Mouse (Mus musculus) embryo, embryonic 11 days (tissue): ENCODE measurements around the gene Cd1d1.
"Not testable (repeated sequence)": the region's sequence is repeated elsewhere in the genome, so short reads cannot be mapped to it uniquely, and the experiment has no call there.

ENCODE experiments used
- DNase-seq: peaks from one replicate; pipeline ENCODE4 v3.0.0-alpha.2; 2015

The Cd1d1 gene

DNA sequence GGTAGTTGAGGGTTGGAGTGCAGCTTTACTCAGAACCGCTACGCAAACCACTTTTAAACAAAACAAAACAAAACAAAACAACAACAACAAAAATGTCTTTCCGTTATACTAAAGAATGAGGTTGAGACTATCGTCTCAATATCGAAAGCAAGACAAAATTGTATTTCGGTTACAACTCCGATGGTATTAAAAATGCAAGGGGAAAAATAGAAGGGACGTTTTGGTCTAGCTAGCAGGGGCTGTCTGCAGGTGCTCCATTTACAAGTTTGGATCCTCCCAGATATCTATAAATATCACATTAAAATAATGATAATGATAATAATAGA, at the start of gene Cd1d1:
Cd1d1 (minus strand) TSS at position 27 of the 326 bp plus-strand sequence.
- DNase-seq = no peak

DNA sequence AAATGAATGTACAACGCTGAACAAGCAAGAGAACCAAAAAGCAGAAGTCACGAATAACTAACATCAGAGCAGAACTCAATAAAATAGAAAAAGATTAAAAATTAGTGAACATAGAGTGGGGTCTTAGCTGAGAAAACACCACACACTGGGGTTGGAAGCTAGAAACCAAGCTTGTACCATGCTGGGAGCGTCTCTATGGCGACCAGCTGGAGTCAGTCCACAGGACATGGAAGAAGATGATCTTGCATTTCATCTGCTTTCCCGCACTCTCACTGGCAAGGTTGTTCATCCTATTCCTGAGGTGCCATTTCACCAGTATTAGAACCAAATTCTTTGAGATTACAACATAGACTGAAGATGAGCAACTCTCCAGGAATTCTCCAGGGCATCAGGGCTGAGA, 48.6 kb upstream of the Cd1d1 start:
- no peak for DNase-seq

DNA sequence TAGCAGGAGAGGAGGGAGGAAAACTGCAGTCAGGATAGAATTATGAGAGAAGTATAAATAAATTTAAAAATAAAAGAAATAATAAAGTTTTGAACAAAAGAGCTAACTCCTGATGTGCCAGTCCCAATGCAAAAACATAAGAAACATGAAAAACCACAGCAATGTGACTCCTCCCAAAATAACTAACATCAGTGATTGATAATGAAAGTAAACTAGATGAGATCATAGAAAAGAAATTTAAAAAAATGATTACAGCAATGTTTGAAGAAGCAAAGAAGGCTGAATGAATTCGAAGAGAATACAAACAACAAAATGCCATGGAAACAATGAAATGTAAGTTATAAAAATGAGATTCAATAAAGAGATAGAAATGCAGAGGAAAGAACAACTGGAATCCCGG, 42.5 kb upstream of the Cd1d1 start:
- DNase-seq = no peak

DNA sequence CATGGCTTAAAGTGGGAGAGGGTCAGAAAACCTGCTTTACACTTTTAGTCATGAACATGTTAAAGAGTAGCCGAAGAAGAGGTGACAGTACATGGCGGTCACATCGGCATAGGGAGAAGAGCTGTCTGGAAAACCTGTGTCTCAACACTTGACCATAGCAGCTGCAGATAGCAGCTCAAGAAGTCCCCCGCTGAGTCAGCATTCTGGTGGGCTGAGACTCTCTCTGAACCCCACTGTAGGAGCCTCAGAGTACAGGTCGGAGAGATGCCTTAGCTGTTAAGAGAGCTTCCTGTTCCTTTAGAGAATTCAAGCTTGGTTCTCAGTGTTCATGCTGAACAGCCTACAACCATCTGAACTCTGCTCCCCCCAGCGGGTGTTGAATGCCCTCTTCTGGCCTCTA, 39.3 kb upstream of the Cd1d1 start:
- no peak for DNase-seq

DNA sequence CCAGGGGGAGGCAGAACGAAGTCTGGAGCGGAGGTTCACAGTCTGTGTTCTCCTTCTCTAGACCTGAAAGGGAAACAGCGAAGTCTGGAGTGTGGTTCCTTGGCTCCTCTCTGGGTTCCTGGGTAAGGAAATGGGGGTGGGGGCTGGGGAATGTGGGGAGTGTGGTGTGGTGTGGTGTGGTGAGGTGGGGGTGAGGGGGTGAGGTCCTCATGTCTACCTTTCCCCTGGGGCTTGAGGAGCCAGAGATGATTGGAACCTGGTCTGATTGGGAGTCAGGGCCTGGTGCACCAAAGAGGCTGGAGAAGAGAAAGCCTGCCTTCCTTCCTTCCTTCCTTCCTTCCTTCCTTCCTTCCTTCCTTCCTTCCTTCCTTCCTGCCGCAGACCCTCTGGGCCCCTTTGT, 34.8 kb upstream of the Cd1d1 start:
- no peak for DNase-seq

DNA sequence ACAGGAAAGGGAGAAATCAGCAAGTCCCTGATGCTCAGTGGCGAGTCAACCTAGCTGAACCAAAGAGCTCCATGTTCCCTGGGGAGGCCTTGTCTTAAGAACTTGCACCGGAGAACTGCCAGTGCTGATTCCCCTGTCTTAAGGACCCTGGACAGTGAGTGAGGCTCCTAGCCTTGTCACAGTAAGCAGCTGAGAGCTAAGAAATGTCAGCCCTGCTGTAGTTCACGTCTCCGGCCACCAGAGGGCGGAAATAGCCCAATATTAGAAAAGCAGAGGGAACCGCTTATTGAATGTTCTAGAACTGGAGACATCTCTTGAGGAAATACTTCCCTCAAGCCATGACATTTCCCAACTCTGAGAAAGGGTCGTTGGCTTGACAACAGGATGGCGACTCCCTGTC, 34.1 kb upstream of the Cd1d1 start:
- peak; percentile 78 for DNase-seq

DNA sequence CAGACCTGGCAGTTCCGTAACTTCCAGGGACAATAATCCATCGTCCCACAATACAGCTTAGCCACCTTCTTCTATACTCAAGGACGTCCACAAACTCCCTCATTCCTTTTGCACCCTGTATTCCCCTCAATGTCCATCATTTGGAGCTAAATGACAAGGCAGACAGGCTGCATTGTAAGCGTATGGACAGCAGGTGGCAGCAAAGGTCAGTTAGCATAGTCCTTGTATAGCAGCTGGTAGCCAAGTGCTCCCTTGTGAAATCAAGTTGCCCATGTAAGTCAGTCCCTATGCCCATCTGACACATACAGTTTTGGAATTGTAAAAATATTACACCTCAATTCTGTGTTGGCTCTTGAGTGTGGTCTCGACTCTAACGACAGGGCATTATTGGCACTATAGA, 31.6 kb upstream of the Cd1d1 start:
- DNase-seq = peak; percentile 78

DNA sequence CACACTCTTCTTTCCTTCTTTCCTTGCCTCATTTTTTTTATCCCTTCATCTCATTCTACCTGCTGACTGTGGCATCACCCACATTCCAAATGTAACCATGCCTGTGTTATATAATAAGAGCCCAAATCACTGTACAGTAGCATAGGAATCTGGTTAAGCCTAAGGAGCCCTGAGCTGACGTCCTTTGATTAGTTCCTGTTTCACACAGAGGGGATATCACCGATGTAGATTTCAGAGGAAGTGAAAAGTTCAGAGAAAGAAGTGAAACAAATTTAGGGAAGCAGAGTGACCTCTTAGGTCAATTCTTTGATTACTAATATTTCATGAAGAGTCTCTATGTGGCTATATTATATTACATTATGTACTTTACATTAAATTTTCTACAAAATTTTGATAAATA, 18.5 kb upstream of the Cd1d1 start:
- no peak for DNase-seq

DNA sequence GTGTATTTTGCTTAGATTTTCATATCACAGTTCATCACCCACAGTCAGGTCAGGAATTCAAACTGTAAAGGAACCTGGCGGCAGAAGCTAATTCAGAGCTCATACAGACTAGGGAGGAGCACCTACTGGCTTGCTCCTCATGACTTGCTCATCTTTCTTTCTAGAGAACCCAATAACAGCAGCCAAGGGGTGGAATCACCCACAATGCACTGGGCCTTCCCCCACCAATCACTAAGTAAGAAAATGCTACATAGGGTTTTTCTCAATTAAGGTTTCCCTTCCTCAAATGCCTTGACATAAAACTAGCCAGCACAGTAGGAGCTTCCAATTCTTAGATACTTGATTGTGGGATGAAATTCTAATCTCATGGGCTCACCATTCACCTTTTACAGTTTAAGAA, 17.8 kb upstream of the Cd1d1 start:
- DNase-seq = no peak

DNA sequence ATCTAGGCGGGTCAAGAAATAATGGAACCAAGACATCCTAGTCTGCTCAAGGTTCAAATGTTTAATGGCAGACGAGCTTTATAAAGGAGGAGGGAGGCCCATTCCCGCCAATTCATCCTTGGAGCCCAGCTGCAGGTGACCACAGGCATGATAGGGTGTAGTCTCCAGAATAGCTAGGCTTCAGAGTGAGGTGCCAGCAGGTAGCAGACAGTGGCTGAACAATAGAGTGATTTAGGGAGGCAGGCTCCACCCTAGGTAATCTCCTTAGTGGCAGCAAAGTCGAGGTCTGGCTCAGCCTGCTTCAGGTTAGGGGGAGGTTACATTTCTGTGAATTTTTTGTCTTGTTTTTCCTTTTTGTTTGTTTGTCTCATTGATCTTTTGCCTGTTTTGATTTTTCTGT, 16.7 kb upstream of the Cd1d1 start:
- DNase-seq = no peak

DNA sequence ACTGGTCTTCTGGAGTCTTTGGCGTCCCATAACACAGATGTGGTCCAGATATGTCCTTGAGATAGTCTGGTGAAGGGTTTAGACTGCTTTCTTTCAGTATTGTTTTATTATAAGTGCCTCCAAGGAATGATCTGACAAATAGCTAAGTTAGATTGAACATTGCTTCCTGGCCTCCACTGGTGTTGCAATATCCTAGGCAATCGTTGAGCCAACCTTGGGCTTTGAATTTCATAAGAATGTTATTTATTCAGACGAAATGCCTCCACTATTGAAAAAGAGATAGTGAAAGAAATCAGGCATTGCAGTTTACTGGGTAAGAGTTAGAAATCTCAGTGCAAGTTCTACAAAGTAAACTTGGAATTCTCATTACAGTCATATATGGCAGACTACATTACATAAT, 13.2 kb upstream of the Cd1d1 start:
- not testable (repeated sequence) for DNase-seq

DNA sequence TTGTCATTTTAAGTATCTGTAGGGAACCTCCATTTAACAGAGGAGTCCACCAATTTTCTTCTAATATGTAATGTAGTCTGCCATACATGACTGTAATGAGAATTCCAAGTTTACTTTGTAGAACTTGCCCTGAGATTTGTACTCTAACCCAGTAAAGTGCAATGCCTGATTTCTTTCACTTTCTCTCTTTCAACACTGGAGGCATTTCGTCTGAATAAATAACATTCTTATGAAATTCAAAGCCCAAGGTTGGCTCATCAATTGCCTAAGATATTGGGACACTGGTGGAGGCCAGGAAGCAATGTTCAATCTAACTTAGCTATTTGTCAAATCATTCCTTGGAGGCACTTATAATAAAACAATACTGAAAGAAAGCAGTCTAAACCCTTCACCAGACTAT, 9.0 kb upstream of the Cd1d1 start:
- not testable (repeated sequence) for DNase-seq

DNA sequence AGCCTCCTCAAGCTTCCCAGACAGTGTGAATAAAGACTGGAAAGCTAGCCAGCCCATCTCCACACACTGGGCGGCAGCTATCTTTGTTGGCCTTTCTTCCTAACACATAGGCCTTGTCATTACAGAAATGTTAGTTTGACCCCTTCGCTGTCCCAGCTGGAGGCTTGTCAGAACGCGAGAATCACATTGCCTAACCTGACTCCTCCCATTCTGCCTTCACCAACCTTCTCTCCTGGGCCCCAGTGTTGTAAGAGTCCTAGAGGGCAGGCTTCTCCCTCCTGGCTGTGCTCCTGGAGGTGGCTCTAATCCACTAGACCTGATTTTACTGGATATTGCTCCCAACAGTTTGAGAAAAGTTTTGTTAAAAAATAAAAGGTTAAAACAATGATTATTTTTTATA, 1.4 kb upstream of the Cd1d1 start:
- peak; percentile 30 for DNase-seq

DNA sequence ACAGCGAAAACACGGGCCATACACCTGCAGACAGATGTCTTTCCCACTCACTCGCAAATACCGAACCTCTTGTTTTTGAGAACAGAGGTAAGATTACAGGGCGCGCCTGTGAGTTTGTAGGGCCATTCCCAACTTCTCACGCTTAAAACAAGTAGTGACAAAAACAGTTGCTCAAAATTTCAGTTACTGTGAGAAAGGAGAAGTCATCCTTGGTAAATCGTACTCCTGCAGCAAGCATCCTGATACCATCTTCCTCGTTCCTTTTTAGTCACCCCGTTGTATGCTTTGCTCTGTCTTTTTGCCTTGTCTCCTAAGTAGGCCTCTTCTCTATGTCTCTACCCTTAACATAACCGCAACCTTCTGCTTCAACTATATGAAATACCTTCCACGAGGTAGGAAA, 810 bp upstream of the Cd1d1 start:
- no peak for DNase-seq

DNA sequence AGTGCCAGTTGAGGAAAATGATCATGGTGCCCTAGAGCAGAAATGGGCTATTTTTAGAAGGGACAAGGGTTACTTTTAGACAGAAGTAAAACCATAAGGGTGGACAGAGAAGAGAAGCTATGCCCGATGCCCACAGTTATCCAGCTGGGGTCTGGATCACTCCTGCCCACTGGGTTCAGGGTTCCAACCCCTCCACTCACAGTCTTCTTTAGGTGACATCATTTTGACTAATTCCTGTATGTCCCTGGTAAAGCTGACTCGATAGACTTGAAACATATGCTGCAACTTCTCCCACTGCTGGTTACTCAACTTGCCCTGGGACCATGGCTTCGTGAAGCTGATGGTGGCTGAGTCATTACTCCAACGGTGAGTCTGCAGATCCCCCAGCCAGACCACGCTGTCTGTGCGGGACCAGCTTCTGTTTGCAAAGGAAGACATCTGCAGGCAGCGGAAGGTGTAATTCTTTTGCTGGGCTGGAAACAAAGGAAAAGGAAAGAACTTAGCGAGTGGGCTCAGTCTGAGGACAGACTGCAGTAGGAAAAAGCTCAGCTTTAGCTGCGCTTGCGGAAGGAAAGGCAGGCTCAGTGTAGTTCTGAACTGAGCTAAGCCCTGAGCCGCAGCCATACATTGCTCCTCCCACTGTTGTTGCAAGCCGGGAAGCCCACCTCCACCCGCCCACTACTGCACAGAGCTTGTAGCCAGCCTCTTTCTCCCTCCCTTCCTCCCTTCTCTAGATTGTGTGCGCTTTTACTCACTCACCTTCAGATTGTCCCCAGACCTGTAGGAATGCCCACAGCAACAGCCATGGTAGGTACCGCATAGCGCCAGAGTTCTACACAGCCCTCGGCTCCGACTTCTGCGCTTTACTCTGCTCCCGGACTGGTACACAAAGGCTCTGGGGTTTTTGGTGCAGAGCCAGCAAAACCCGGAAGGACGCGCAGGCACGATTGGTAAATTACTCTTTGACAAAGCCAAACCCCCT, 517 bp downstream of the Cd1d1 start:
- peak; percentile 87 for DNase-seq

DNA sequence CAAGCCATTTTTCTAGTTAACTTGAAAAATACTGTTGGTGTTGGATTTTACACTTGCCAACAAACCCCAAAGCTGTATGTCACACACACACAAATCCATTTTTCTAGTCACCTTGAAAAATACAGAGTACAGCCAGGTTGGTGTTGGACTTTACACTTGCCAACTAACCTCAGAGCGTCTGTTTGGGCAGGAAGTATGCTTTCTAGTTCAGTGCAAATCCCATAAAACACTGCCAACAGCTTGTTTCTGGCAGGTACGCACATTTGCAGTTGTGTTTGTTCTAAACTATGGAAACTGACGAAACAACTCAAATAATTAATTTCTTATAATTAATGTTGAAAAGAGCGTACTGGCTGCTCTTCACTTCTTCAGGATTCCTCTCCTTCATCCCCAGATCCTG, 3.1 kb downstream of the Cd1d1 start:
- no peak for DNase-seq

DNA sequence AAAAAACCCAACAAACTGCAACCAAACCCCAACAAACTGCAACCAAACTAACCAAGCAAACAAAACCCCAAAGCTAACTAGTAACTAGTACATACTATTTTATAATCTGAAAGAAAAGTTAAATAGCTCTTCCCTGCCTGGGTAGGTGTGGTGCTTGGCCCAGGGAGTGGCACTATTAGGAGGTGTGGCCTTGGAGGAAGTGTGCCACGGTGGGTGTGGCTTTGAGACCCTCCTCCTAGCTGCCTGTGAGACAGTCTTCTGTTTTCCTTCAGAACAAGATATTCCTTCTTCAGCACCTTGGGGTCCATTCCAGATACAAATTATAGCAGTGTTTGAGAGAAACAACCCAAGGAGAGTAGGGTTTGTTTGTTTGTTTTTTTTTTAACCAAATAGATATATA, 3.9 kb downstream of the Cd1d1 start:
- DNase-seq = no peak

DNA sequence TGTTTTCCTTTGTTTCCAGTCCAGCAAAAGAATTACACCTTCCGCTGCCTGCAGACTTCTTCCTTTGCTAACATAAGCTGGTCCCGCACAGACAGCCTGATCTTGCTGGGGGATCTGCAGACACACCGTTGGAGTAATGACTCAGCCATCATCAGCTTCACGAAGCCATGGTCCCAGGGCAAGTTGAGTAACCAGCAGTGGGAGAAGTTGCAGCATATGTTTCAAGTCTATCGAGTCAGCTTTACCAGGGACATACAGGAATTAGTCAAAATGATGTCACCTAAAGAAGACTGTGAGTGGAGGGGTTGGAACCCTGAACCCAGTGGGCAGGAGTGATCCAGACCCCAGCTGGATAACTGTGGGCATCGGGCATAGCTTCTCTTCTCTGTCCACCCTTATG, 12.3 kb downstream of the Cd1d1 start:
- not testable (repeated sequence) for DNase-seq

DNA sequence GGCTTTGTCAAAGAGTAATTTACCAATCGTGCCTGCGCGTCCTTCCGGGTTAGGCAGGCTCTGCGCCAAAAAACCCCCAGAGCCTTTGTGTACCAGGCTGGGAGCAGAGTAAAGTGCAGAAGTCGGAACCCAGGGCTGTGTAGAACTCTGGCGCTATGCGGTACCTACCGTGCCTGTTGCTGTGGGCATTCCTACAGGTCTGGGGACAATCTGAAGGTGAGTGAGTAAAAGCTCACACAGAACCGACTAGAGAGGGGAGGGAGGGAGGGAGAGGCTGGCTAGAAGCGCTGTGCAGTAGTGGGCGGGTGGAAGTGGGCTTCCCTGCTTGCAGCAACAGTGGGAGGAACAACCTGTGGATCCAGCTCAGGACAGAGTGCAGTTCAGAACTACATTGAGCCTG, 12.8 kb downstream of the Cd1d1 start:
- DNase-seq = peak; percentile 50

DNA sequence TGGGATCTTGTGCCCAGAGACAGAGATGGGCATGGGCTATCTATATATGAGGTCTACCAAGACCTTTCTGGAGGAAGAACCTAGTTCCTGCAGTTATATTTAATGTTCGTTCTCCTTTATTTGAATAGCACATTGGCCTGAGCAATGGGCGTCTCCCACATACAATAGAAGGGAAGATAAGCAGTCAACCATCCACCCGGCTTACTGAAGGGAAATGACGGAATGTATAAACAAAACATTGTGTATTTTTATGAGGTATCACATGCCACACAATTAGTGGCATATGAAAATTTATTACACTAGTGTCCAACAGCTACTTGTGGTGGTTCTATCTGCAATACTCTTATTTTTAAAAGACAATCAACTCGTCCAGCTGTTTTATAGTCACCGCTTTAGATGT, 15.9 kb downstream of the Cd1d1 start:
- DNase-seq = no peak

DNA sequence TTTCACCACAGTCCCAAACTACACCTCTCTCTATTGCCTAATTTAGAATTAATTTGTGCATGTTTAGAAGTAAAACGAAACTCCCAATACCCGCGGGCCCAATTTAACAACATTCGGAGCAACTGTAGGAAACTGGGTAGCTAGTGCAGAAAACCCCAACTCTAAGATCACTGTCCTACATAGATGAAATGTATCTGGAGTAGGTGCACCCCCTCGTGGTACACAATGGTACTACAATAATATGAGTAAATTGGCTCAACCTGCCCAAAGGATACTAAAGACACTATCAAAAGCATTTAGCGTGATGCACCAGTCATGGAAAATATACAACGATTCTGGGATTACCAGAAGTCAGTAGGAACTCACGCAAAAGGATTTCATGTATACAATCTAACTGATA, 22.7 kb downstream of the Cd1d1 start:
- DNase-seq = peak; percentile 79

DNA sequence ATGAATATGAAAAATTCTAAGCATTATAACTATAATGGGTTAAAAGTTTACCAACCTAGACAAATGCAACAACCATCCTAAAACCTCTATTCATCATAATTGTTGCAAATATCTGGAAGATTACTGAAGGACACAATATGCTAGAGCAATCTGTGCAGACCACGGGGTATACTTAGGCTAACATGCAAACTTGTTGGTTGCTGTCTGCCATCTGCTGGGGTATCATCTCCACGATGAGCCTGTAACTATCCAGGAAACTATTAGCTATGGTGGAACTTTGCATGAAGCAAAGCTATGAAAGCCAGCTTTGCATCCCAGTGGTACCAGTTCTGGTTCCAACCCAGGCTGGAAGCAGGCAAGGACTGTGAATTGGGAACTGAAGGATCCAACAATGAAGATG, 24.1 kb downstream of the Cd1d1 start:
- DNase-seq = no peak

DNA sequence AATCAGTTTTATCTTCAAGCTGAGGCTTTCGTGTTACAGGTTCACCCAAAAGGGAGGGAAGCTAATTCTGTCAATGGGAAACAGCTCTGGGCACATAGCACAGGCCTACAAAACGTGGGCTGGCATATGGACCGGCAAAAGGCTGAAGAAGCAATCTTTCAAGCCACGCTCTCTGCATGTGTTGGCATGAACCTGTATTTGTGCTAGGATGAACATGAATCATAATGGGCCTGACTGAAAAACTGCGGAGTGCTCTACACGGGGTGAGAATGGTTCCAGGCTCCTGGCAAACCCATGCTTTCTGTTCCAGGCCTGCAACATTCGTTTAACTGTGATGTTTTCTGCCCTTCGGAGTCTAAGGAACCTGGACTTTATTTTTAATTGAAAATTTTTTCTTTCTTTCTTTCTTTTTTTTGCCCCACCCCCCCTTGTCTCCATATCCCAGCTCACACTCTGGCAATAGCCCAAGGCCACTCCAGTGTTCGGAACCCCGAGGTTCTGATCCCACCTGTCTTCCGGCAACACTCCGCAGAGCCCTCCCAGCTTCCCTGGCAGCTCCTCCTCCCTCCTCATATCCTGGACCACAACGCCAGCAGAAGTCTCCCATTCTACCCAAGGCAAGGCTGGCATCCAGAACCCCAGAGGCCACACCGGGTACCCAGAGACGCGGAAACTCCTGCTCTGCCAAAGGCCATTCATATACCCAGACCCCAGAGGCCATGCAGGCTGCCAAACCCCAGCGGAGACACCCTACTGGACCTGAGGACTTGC, 36.4 kb downstream of the Cd1d1 start:
- no peak for DNase-seq

DNA sequence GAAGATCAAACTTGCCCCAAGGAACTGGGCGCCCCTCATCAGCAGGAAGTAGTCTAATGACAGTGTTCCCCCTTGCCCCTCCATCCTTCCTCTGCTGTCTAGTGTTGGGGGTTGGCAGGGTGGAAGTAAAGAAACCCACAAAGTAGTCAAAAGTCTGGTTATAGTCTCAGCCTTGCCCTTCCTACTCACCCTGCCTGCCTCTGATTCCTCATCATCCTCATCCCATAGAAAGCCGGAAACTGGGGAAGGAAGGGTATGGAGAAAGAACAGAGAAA, 37.9 kb downstream of the Cd1d1 start:
- no peak for DNase-seq
